Mouse (Mus musculus): Measurements from ENCODE around the gene Atox1.

The Atox1 gene

DNA sequence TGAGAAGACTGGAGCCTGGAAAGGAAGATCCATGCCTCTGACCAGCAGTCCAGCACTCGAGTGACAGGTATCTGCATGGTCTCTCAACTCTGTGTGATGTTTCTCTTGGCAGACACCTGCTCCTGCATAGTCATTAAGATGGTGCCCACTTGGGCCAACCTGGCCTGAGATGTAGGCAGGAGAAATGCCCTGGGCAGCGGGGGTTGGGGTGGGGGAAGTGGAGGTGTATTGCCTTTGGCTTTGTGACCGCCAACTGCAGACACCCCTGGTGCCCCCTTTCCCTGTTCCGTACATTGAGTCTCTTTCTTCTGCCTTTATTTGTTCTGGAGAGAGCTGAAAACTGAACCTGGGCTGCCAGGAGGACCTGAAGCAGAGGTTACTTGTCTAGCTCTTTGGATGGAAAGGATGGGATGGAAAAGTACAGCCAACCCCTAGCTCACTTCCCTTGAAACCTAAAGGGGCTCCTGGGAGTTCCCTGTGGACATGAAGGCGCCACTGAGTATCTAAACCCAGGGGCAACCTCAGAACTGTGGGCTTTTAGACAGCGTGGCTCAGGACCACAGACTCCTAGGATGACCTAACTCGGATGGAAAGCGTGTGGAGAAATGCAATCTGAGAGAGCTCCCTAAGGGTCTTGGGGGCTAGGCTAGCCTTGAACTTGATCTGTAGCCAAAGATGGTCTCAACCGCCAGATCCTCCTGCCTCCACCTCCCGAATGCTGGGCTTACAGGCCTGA is 48.2 kb downstream of the Atox1 start:
- no peak for DNase-seq

- DNase-seq: no peak
Measured at GRCm38 (mm10) chr11:55412034-55412433, 49.0 kb downstream of the Atox1 start.

DNA sequence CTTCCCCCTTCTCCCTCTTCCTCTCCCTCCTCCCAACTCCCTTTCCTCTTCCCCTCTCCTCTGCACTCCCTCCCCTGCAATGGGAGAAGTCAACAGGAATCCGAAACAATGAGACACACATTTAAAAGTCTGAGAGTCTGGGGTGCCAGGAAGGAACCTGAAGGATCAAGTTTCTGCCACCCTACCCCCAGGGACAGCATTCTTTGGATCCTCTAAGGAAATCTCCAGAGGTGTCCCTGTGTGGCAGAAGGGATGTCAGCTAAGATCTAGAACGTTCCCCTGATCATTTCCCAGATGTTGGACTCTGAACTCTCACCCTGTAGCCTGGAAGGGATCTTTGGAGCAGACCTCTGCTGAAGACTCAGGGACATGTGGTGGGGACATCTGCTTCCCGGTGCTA is 50.5 kb downstream of the Atox1 start:
- no peak for DNase-seq

- no peak for DNase-seq
Measured at GRCm38 (mm10) chr11:55410005-55410404, 51.0 kb downstream of the Atox1 start.

DNA sequence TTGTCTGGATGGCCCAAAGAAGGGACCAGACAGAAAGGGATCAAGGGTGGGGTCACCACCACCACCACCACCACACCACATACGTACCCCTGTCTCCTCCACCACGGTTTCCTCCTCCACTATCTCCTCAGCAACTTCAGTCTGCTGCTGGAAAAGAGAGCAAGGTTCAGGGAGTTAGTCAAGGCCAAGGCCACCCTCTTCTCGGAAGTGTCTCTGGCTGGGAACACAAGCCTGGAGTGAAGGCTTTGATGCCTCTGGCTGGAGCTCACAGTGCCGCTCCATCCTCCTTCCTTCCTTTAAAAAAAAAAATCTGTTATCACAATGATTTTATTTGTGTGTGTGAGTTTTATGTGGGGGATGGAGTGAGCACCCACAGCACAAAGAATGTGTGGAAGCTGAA is 53.9 kb downstream of the Atox1 start:
- no peak for DNase-seq

DNA sequence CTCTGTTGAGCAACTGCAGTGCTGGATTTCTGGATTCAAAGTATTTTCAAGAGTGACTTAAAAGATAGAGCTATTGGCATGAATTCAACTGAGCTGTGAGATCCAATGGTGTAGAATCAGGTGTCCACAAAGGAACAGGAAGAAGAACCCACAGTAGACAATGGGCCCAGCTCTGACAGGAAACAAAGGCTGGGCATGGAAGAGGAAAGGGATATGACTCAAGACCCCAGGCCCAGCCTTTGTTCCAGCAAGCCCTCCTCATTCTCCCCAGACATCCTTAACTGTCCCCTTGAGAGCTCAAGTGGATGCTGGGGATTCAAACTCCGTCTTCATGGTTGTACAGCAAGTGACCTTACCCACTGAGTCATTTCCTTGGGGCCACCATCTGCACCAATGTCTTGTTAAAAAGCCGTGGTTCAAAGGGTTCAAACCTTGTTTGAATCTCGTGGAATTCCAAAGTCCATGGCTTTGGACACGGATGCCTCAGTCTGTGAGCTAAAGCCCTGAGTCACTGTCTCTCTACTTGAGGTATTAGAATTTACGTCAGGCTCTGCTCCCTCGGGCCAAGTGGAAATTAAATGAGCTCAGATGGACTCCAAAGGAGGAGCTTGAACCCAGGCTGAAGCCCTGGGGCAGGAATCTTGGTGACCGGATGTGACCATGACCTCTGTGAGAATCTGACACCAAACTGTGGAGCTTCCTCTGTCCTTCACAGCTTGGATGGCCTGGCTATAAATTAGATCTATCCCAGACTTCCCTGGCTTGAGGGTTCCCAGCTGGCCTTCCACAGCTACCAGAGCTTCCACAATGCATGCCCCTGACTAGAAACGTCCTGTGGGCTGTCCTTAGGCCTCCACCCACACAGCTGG is 55.2 kb downstream of the Atox1 start:
- DNase-seq: no peak

GRCm38 (mm10) chr11:55404659-55405457 is 56.2 kb downstream of the Atox1 start:
- DNase-seq: no peak

DNA sequence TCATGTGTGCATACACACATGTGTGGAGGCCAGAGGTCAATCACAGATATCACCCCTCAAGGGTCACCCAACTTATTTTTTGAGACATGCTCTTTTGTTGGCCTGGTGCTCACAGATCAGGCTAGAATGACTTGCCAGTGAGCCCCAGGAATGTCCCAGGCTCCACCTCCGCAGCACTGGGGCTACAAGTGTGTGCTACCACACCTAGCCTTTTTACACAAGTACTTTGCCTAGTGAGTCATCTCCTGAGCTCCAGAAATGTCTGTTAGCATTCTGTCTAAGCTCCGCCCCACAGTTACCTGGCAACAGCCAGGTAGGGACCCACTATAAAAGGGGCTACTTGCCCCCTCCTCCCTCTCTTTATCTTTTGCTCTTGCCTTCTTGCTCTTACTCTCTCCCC is 60.2 kb downstream of the Atox1 start:
- DNase-seq: no peak

DNA sequence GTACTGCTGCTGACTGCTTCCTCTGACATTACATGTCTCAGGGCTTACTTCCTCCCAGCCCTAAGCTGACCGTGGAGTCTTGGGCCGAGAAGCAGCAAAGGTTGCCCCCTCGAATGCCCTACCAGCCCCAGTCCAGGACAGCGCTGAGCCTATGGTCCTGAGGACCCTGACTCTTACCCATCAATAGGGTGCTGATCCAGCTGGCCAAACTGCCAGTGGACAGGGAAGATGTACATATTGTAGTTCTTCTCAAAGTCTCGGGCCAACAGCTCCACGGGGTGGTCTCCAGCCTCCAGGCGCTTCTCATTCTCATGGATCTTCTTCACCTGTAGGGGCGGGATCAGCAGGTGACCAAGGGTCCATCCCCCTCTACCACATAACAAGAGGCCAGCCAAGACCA is 62.7 kb downstream of the Atox1 start:
- no peak for DNase-seq

- no peak for DNase-seq
Measured at GRCm38 (mm10) chr11:55397441-55397840, 63.6 kb downstream of the Atox1 start.

GRCm38 (mm10) chr11:55397036-55397435 is 64.0 kb downstream of the Atox1 start:
- DNase-seq: no peak
